Mouse (Mus musculus) right cerebral cortex, postnatal 36 days (tissue): ENCODE measurements around the gene Gm20532.

Experiments used
- DNase-seq, 2 experiments: peaks; one replicate each; pipeline ENCODE4 v3.0.0; 2022; ENCODE audit warnings: low spot score in 2 of 2, mixed read lengths in 1 of 2

The Gm20532 gene

GRCm38 (mm10) chr2:26596898-26597297 lies 10.5 kb downstream of the Gm20532 start:
- DNase-seq = no peak

- no peak for DNase-seq
Observed at GRCm38 (mm10) chr2:26597810-26598209, 11.4 kb downstream of the Gm20532 start.

GRCm38 (mm10) chr2:26598462-26598861 lies 12.0 kb downstream of the Gm20532 start:
- no peak for DNase-seq

GRCm38 (mm10) chr2:26599965-26600364 lies 13.5 kb downstream of the Gm20532 start:
- DNase-seq = no peak

- DNase-seq = no peak
Observed at GRCm38 (mm10) chr2:26600664-26601063, 14.2 kb downstream of the Gm20532 start.

GRCm38 (mm10) chr2:26601595-26601994 lies 15.2 kb downstream of the Gm20532 start:
- DNase-seq = no peak

- DNase-seq = no peak
Observed at GRCm38 (mm10) chr2:26602631-26603030, 16.2 kb downstream of the Gm20532 start.

GRCm38 (mm10) chr2:26603159-26603558 lies 16.7 kb downstream of the Gm20532 start:
- DNase-seq = no peak

GRCm38 (mm10) chr2:26603720-26604671 lies 17.6 kb downstream of the Gm20532 start, which contains the start of gene Agpat2:
TSS of gene Agpat2 (minus strand) at chr2:26604417.
- no peak for DNase-seq

- no peak for DNase-seq
Observed at GRCm38 (mm10) chr2:26605331-26605730, 18.9 kb downstream of the Gm20532 start.

- no peak for DNase-seq
Observed at GRCm38 (mm10) chr2:26606579-26606978, 20.1 kb downstream of the Gm20532 start.

GRCm38 (mm10) chr2:26607056-26607910 lies 20.8 kb downstream of the Gm20532 start:
- no peak for DNase-seq

GRCm38 (mm10) chr2:26608781-26609180 lies 22.3 kb downstream of the Gm20532 start:
- no peak for DNase-seq

GRCm38 (mm10) chr2:26609261-26609661 lies 22.8 kb downstream of the Gm20532 start:
- DNase-seq = no peak

GRCm38 (mm10) chr2:26610526-26610925 lies 24.1 kb downstream of the Gm20532 start:
- DNase-seq = no peak

- no peak for DNase-seq
Observed at GRCm38 (mm10) chr2:26611054-26611453, 24.6 kb downstream of the Gm20532 start.

- no peak for DNase-seq
Observed at GRCm38 (mm10) chr2:26611896-26612295, 25.5 kb downstream of the Gm20532 start.

- no peak for DNase-seq
Observed at GRCm38 (mm10) chr2:26614903-26615302, 28.5 kb downstream of the Gm20532 start.

- DNase-seq = no peak
Observed at GRCm38 (mm10) chr2:26615459-26616124, 29.2 kb downstream of the Gm20532 start.

- no peak for DNase-seq
Observed at GRCm38 (mm10) chr2:26617331-26617730, 30.9 kb downstream of the Gm20532 start.

- DNase-seq = no peak
Observed at GRCm38 (mm10) chr2:26617928-26618327, 31.5 kb downstream of the Gm20532 start.

GRCm38 (mm10) chr2:26621246-26621645 lies 34.8 kb downstream of the Gm20532 start:
- DNase-seq = no peak
